Mouse (Mus musculus) right cerebral cortex, postnatal 25 days (tissue): ENCODE measurements around the gene Emx2.

Experiments used
- DNase-seq: peaks from one replicate; pipeline ENCODE4 v3.0.0; 2022

Gene Emx2

GRCm38 (mm10) chr19:59462459-59463292 is 4.5 kb downstream of the Emx2 start:
- DNase-seq, result no peak

- no peak for DNase-seq
Measured at GRCm38 (mm10) chr19:59463842-59464443, 5.8 kb downstream of the Emx2 start.

DNA sequence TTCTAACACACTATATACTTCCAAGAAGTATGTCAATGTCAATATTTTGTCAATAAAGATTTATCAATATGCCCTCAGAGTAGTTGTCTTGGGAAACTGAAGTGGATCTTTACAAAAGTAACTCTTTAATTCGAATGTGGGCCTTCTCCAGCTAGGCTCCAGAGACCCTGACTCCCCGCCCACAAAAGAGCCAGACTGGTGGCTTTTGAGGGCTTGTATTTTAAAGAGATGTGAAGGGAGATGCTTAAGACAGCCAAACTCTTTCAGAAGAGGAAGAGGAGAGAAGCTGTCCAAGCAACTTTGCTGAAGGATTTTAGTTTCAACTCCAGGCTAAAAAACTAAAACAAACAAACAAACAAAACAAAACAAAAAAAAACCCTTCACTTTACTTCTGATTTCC is 7.1 kb downstream of the Emx2 start:
- no peak for DNase-seq

- DNase-seq, result no peak
Measured at GRCm38 (mm10) chr19:59465751-59466410, 7.7 kb downstream of the Emx2 start.

DNA sequence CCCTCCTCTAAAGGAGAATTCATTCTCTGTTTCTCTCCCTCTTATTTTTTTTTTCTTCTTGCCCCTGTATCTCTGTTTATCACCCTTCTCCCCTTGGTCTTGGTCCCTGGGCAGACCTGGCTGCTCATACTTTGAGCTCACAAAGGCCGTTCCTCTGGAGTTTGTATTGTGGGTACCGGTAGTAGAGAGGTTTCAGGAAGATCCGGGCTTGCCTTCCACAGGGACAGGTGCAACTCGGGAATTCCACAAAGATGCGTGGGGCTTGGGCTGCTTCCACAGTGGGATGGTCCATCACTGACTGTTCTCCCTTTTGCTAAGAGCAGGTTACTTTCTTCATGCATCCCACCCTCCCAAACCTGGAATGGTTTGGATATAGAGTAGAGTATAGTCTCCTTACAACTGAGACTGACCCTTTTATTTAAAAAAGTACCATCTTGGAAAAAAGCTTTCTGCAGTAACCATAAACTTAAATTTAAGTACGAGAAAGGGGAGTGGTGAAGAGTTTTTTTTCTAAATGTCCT is 8.3 kb downstream of the Emx2 start:
- no peak for DNase-seq

GRCm38 (mm10) chr19:59467016-59467412 is 8.8 kb downstream of the Emx2 start:
- no peak for DNase-seq

- DNase-seq, result no peak
Measured at GRCm38 (mm10) chr19:59467413-59468064, 9.4 kb downstream of the Emx2 start.

GRCm38 (mm10) chr19:59468065-59468810 is 10.1 kb downstream of the Emx2 start:
- no peak for DNase-seq

DNA sequence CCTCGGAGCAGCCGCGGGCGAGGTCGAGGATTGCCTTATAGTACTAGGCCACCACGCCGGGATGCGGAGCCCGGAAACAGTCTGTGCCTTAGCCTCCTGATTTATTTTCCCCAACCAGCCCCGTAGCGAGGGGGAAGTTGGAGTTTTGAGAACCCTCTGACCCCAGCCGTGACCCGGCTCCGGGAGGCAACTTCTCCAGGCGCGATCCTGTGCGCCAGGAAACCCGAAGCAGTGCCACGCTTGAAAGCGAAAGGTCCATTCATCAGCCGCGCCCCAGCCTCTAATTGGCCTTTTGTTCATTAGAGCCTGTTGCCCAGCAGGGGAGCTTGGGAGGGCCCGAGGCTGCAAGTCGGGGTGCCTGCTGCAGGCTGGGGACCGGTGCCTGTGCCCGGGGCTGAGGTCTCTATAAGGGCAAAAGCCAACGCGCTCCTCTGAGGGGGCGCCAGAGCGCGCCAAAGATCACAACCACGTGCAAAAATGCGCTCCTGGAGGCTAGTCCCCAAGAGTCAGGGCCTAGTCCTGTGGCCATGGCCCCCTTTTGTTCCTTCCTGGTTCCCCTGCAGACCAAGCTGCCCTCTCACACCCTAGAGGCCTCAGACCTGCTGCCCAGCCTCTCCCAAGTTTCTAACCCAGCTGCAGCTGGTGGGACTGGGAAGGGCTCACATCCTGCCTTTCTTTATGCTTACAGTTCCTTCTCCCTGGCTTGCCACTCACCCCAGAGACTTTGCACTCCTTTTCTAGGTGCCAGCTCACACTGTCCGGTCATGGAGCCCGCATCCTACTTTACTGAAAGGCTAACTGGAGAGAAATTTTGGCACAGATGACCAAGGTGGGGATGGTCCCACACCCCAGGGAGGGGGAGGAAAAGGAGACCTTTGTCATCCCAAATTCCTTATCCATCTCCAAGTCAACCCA is 11.1 kb downstream of the Emx2 start:
- no peak for DNase-seq

- no peak for DNase-seq
Measured at GRCm38 (mm10) chr19:59470074-59470630, 12.0 kb downstream of the Emx2 start.

GRCm38 (mm10) chr19:59470913-59471312 is 12.7 kb downstream of the Emx2 start:
- DNase-seq, result no peak

GRCm38 (mm10) chr19:59472844-59473243 is 14.7 kb downstream of the Emx2 start:
- no peak for DNase-seq

- no peak for DNase-seq
Measured at GRCm38 (mm10) chr19:59479912-59480311, 21.7 kb downstream of the Emx2 start.

- no peak for DNase-seq
Measured at GRCm38 (mm10) chr19:59480563-59480962, 22.4 kb downstream of the Emx2 start.

- no peak for DNase-seq
Measured at GRCm38 (mm10) chr19:59492258-59492657, 34.1 kb downstream of the Emx2 start.

GRCm38 (mm10) chr19:59496832-59497231 is 38.7 kb downstream of the Emx2 start:
- DNase-seq, result no peak

DNA sequence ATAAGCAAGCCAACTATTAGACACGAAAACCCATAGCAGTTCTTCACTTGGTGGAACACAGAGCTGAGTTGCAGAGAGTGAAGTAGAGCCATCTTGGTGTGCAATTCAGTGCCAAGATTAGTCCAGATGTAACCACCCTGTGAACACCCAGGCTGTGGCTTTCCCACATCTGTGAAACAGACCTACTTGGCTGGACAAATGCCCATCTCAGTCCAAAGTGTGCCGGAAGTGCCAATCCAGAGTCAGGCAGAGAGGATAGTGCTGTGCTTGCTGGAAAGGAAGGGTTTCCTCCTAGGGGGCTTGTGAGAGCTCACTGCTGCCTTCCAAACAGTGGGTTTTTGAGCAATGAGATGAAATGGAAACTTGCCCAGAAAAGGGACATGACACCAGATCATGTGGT is 50.7 kb downstream of the Emx2 start:
- no peak for DNase-seq

DNA sequence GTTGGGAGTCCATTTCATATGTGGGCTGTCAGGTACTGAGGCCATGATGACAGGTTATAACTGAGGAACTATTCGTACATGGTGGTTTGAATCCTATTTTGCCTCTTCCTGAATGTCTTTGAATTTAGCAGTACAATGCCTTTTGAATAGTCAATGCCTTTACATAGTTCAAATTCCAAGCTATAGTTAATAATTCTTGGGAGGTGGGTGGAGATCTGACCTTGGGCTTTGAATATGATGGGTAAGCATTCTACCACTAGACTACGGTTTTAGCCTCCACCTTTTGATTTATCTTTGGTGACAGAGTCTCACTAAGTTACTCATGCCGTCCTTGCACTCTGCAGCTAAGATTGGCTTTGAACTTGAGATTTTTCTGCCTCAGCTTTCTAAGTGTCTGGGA is 55.0 kb downstream of the Emx2 start:
- no peak for DNase-seq
